Comparison of ENCODE assay signal across 7 mouse cellular contexts in genomic region chr6:30692826-30693225, GRCm38 (mm10). TPM values are rescaled to one million over a fixed set of nuclear protein-coding genes. Genes with fewer than 3 reads are reported as not detected.
DNase-seq lines count a peak whose midpoint lies in the region; ATAC-seq and TF ChIP-seq lines count a peak whose summit lies in the region.

No protein-coding gene starts in this region.

- H3K4me1 ChIP-seq in lung, embryonic 14.5 days (ENCODE audit: insufficient read depth): 0 out of 2 replicates have a peak, but pooled peaks cover 4% of the 10 kb centered on the region
- no peaks in the 10 kb centered on the region for H3K4me1 ChIP-seq in embryonic facial prominence, embryonic 11.5 days (ENCODE audit: control insufficient read depth, insufficient read depth, low read length)
- H3K4me1 ChIP-seq in intestine, embryonic 15.5 days (replicated peaks): peaks cover 5% of the 10 kb centered on the region
- H3K4me1 ChIP-seq in neural tube, embryonic 15.5 days: peaks cover 15% of the 10 kb centered on the region

- H3K9ac ChIP-seq in lung, embryonic 14.5 days: peak overlapping the region; percentile 65
- H3K9ac ChIP-seq in embryonic facial prominence, embryonic 11.5 days (replicated peaks; ENCODE audit: low read length): peak overlapping the region; percentile 63
- H3K9ac ChIP-seq in intestine, embryonic 15.5 days: peak overlapping the region; percentile 59
- H3K9ac ChIP-seq in neural tube, embryonic 15.5 days (replicated peaks): peak overlapping the region; percentile 59

- no peaks in the 10 kb centered on the region for H3K9me3 ChIP-seq in lung, embryonic 14.5 days (ENCODE audit: low read depth, low read length)
- no peaks in the 10 kb centered on the region for H3K9me3 ChIP-seq in embryonic facial prominence, embryonic 11.5 days (replicated peaks; ENCODE audit: control insufficient read depth, low read length)
- H3K9me3 ChIP-seq in intestine, embryonic 15.5 days: no peaks in the 10 kb centered on the region
- H3K9me3 ChIP-seq in neural tube, embryonic 15.5 days (replicated peaks): no peaks in the 10 kb centered on the region

- no peaks in the 10 kb centered on the region for H3K27me3 ChIP-seq in lung, embryonic 14.5 days (ENCODE audit: insufficient read depth, low read length)
- no peaks in the 10 kb centered on the region for H3K27me3 ChIP-seq in embryonic facial prominence, embryonic 11.5 days (ENCODE audit: control insufficient read depth, insufficient read depth, low read length)
- H3K27me3 ChIP-seq in intestine, embryonic 15.5 days (replicated peaks): no peaks in the 10 kb centered on the region
- H3K27me3 ChIP-seq in neural tube, embryonic 15.5 days (replicated peaks): no peaks in the 10 kb centered on the region

- H3K4me3 ChIP-seq in lung, embryonic 14.5 days (ENCODE audit: low read depth, low read length): peak overlapping the region; percentile 52
- H3K4me3 ChIP-seq in embryonic facial prominence, embryonic 11.5 days (ENCODE audit: low read depth, low read length): peak overlapping the region; percentile 46
- H3K4me3 ChIP-seq in intestine, embryonic 15.5 days (replicated peaks): peak overlapping the region; percentile 55
- H3K4me3 ChIP-seq in neural tube, embryonic 15.5 days (replicated peaks): peak overlapping the region; percentile 71

- intact Hi-C loops in gastrocnemius, postnatal 14 days (cut with DNase I; ENCODE audit: low total_unique reads): no loop called here

- H3K4me2 ChIP-seq in lung, embryonic 14.5 days: peak overlapping the region; percentile 69
- peak overlapping the region; percentile 54 for H3K4me2 ChIP-seq in embryonic facial prominence, embryonic 11.5 days (ENCODE audit: low read depth, low read length)
- peak overlapping the region; percentile 79 for H3K4me2 ChIP-seq in intestine, embryonic 15.5 days (replicated peaks)
- peak overlapping the region; percentile 74 for H3K4me2 ChIP-seq in neural tube, embryonic 15.5 days

- WGBS in lung, embryonic 14.5 days: 55% methylated on average over 5 of the region's 5 CpGs
- WGBS in embryonic facial prominence, embryonic 11.5 days: 73% methylated on average over 5 of the region's 5 CpGs
- WGBS in intestine, embryonic 15.5 days: 73% methylated on average over 5 of the region's 5 CpGs
- WGBS in neural tube, embryonic 15.5 days: 84% methylated on average over 5 of the region's 5 CpGs

- ATAC-seq in lung, embryonic 14.5 days (ENCODE audit: insufficient read depth): no peak
- ATAC-seq in embryonic facial prominence, embryonic 11.5 days (replicated peaks; ENCODE audit: insufficient number of reproducible peaks, low FRiP score, low TSS enrichment, low read depth): no peak
- ATAC-seq in intestine, embryonic 15.5 days: peak; percentile 12; the same call in 1 of the 2 replicates
- no peak; the same call in 1 of the 2 replicates for ATAC-seq in neural tube, embryonic 15.5 days (ENCODE audit: low FRiP score)
- no peak for ATAC-seq in inflammation-experienced regulatory T-cells, adult 6 months

- TF ChIP-seq CTCF in lung, embryonic 14.5 days (IDR thresholded peaks at IDR 0.05; ENCODE audit: low read depth): no peak

- peak overlapping the region; percentile 97 for H3K27ac ChIP-seq in lung, embryonic 14.5 days (ENCODE audit: low read depth)
- peak overlapping the region; percentile 91 for H3K27ac ChIP-seq in embryonic facial prominence, embryonic 11.5 days (replicated peaks; ENCODE audit: low read depth, low read length)
- peak overlapping the region; percentile 93 for H3K27ac ChIP-seq in intestine, embryonic 15.5 days
- H3K27ac ChIP-seq in neural tube, embryonic 15.5 days (replicated peaks): peak overlapping the region; percentile 96

- H3K36me3 ChIP-seq in lung, embryonic 14.5 days (ENCODE audit: insufficient read depth): no peaks in the 10 kb centered on the region
- no peaks in the 10 kb centered on the region for H3K36me3 ChIP-seq in embryonic facial prominence, embryonic 11.5 days (replicated peaks; ENCODE audit: control insufficient read depth, insufficient read depth, low read depth, low read length)
- H3K36me3 ChIP-seq in intestine, embryonic 15.5 days: no peaks in the 10 kb centered on the region
- no peaks in the 10 kb centered on the region for H3K36me3 ChIP-seq in neural tube, embryonic 15.5 days

- DNase-seq in lung, embryonic 14.5 days: no peak
- DNase-seq in lung, postnatal 25 days (ENCODE audit: low spot score): no peak
- DNase-seq in embryonic facial prominence, embryonic 11.5 days (ENCODE audit: low spot score): no peak
- DNase-seq in gastrocnemius, postnatal 14 days: no peak

RNA-seq across cellular contexts. Expression of gene Cep41, which starts 0.7 kb away (rescaled TPM):
- polyA plus RNA-seq in lung, embryonic 14.5 days (2014; fragmentation: Nextera tagmentation; extraction: Ambion mirVana): 11.6 and 12.8 TPM in 2 replicates
- 23.7 and 28.1 TPM in 2 replicates for polyA plus RNA-seq in embryonic facial prominence, embryonic 11.5 days (2014; fragmentation: Nextera tagmentation; extraction: Ambion mirVana)
- 9.4 and 9.9 TPM in 2 replicates for polyA plus RNA-seq in intestine, embryonic 15.5 days (2015; fragmentation: Nextera tagmentation; extraction: Ambion mirVana)
- 10.7 and 11.6 TPM in 2 replicates for polyA plus RNA-seq in neural tube, embryonic 15.5 days (2015; fragmentation: Nextera tagmentation; extraction: Ambion mirVana)
- 1 to 10 TPM; 1.3 to 2.1 TPM for total RNA-seq in gastrocnemius, postnatal 14 days (2021)
- 10 to 100 TPM in 2 of 3 experiments, 1 to 10 TPM in 1; 7.9 to 12.0 (median 11.4) TPM for polyA plus RNA-seq in inflammation-experienced regulatory T-cells, adult 6 months (2017; shearing (Covaris generic))

RNA-seq across cellular contexts. Expression of gene Mest, which starts 30.5 kb away (rescaled TPM):
- 1,596 and 1,677 TPM in 2 replicates for polyA plus RNA-seq in lung, embryonic 14.5 days (2014; fragmentation: Nextera tagmentation; extraction: Ambion mirVana)
- polyA plus RNA-seq in embryonic facial prominence, embryonic 11.5 days (2014; fragmentation: Nextera tagmentation; extraction: Ambion mirVana): 1,816 and 1,902 TPM in 2 replicates
- 668 and 710 TPM in 2 replicates for polyA plus RNA-seq in intestine, embryonic 15.5 days (2015; fragmentation: Nextera tagmentation; extraction: Ambion mirVana)
- 378 and 417 TPM in 2 replicates for polyA plus RNA-seq in neural tube, embryonic 15.5 days (2015; fragmentation: Nextera tagmentation; extraction: Ambion mirVana)
- 100 to 1,000 TPM in 1 of 2 experiments, 10 to 100 TPM in 1; 64.5 to 101 TPM for total RNA-seq in gastrocnemius, postnatal 14 days (2021)
- polyA plus RNA-seq in inflammation-experienced regulatory T-cells, adult 6 months (2017; shearing (Covaris generic)): 1 to 10 TPM in 2 of 3 experiments, under 1 TPM in 1; 0.82 to 1.7 (median 1.5) TPM

RNA-seq across cellular contexts. Expression of gene Cpa1, which starts 53.8 kb away (rescaled TPM):
- 1.9 and 3.0 TPM in 2 replicates for polyA plus RNA-seq in lung, embryonic 14.5 days (2014; fragmentation: Nextera tagmentation; extraction: Ambion mirVana)
- polyA plus RNA-seq in embryonic facial prominence, embryonic 11.5 days (2014; fragmentation: Nextera tagmentation; extraction: Ambion mirVana): 0.17 and 0.21 TPM in 2 replicates
- 266 and 631 TPM in 2 replicates for polyA plus RNA-seq in intestine, embryonic 15.5 days (2015; fragmentation: Nextera tagmentation; extraction: Ambion mirVana)
- polyA plus RNA-seq in neural tube, embryonic 15.5 days (2015; fragmentation: Nextera tagmentation; extraction: Ambion mirVana): 0.50 and 7.6 TPM in 2 replicates
- not detected for total RNA-seq in gastrocnemius, postnatal 14 days (2021)
- polyA plus RNA-seq in inflammation-experienced regulatory T-cells, adult 6 months (2017; shearing (Covaris generic)): not detected

Comparison
In these comparisons a context has a peak if more than half of its experiments do, and no peak if none do; other contexts are left out.
1. RNA of gene Mest, which starts 30.5 kb away (polyA plus RNA-seq): 1,816 to 1,902 TPM in embryonic facial prominence, embryonic 11.5 days, 1,596 to 1,677 TPM in lung, embryonic 14.5 days, 668 to 710 TPM in intestine, embryonic 15.5 days and 378 to 417 TPM in neural tube, embryonic 15.5 days; 0.82 to 1.7 TPM in inflammation-experienced regulatory T-cells, adult 6 months; every median in the first group is over 100 times any median in the second.
2. RNA of gene Cpa1, which starts 53.8 kb away (polyA plus RNA-seq): 266 to 631 TPM in intestine, embryonic 15.5 days; 1.9 to 3.0 TPM in lung, embryonic 14.5 days, 0.50 to 7.6 TPM in neural tube, embryonic 15.5 days, 0.17 to 0.21 TPM in embryonic facial prominence, embryonic 11.5 days and not detected in inflammation-experienced regulatory T-cells, adult 6 months; every median in the first group is over 10 times any median in the second.
3. Peak in every context shown above with its lines, with median percentiles within 50 percentile points of each other: H3K27ac ChIP-seq, H3K4me2 ChIP-seq, H3K4me3 ChIP-seq and H3K9ac ChIP-seq.